Mouse (Mus musculus) heart, postnatal 0 days (tissue): ENCODE data around the gene Zfp74. TPM values are rescaled to one million over a fixed set of nuclear protein-coding genes. Genes with fewer than 3 reads are reported as not detected.
A peak's percentile ranks its signal among the peaks of the same experiment; 100 is the strongest.

Source experiments
- ATAC-seq: fragments of 200-750 bp; cut with Nextera tagmentation; 2 replicates; pipeline ENCODE4 v1.8.0; 2017; ENCODE audit warnings: low read depth, moderate number of reproducible peaks, moderate library complexity; ENCODE audit not compliant: insufficient read depth
- DNase-seq: peaks from one replicate; pipeline ENCODE4 v3.0.0-alpha.2; 2016; ENCODE audit warnings: low spot score
- H3K27ac ChIP-seq: fragments of 300-500 bp; sonication (generic); 2 replicates; pipeline ENCODE4 v1.5.1; 2014; ENCODE audit warnings: low read depth, mild to moderate bottlenecking
- H3K27me3 ChIP-seq: fragments of 300-500 bp; sonication (generic); 2 replicates; pipeline ENCODE4 v1.6.1; 2014; ENCODE audit warnings: low read length, mixed read lengths; ENCODE audit not compliant: control insufficient read depth, insufficient read depth
- H3K36me3 ChIP-seq: fragments of 300-500 bp; sonication (generic); replicated peaks from 2 replicates; pipeline ENCODE4 v1.6.1; 2014; ENCODE audit warnings: low read length, mixed read lengths; ENCODE audit not compliant: control insufficient read depth, insufficient read depth
- H3K4me1 ChIP-seq: fragments of 300-500 bp; sonication (generic); 2 replicates; pipeline ENCODE4 v1.6.1; 2014; ENCODE audit warnings: antibody characterized with exemption; ENCODE audit not compliant: control insufficient read depth, insufficient read depth
- H3K4me2 ChIP-seq: fragments of 300-500 bp; sonication (generic); 2 replicates; pipeline ENCODE4 v1.6.1; 2014; ENCODE audit warnings: low read depth, mild to moderate bottlenecking, low read length, moderate library complexity
- H3K4me3 ChIP-seq: fragments of 300-500 bp; sonication (generic); 2 replicates; pipeline ENCODE4 v1.5.1; 2014; ENCODE audit warnings: low read depth, low read length
- H3K9ac ChIP-seq: fragments of 300-500 bp; sonication (generic); replicated peaks from 2 replicates; pipeline ENCODE4 v1.6.1; 2014; ENCODE audit warnings: low read depth, low read length, mixed read lengths
- H3K9me3 ChIP-seq: fragments of 300-500 bp; sonication (generic); replicated peaks from 2 replicates; pipeline ENCODE4 v1.6.1; 2016; ENCODE audit warnings: low read length; ENCODE audit not compliant: control insufficient read depth
- CTCF ChIP-seq: IDR thresholded peaks from 2 replicates; pipeline ENCODE4 v1.5.1; 2016; ENCODE audit warnings: antibody characterized with exemption, control low read depth, low read depth
- EP300 ChIP-seq: IDR thresholded peaks from 2 replicates; pipeline ENCODE4 v1.6.1; 2016; ENCODE audit warnings: antibody characterized with exemption, low read depth
- WGBS: fragments of 180-500 bp; shearing (Covaris S2); extraction: QIAGEN DNeasy Blood & Tissue Kit; methylation state at CpG from one replicate; pipeline ENCODE4 v1.1.7; 2014; 5-methylcytosine and 5-hydroxymethylcytosine counted together
- polyA plus RNA-seq: library from polyadenylated mRNA; unstranded; fragments of >200 nt; fragmentation: Nextera tagmentation; extraction: Ambion mirVana; gene quantifications from 2 replicates; pipeline ENCODE4 v1.2.1, GENCODE M21; 2015
- total RNA-seq: library from RNA; depleted of rRNA; stranded (reverse); fragments of >200 nt; gene quantifications from 2 replicates; pipeline ENCODE4 v1.2.3, GENCODE M21; 2014; ENCODE audit warnings: low replicate concordance

Gene Zfp74
- total and polyA plus RNA-seq, 2 experiments from 2014 or later = 3.2 to 5.4 TPM

GRCm38 (mm10) chr7:29989031-29989430 lies 35.1 kb upstream of the Zfp74 start:
- Histone ChIP-seq H3K9ac (no peak overlapping the region), H3K4me2 (no peak overlapping the region), H3K4me1 (0 out of 2 replicates have a peak, but pooled peaks cover 4% of the 10 kb centered on the region), H3K9me3 (no peaks in the 10 kb centered on the region), H3K27me3 (no peaks in the 10 kb centered on the region), H3K36me3 (peaks cover 64% of the 10 kb centered on the region), H3K4me3 (no peak overlapping the region), H3K27ac (no peak overlapping the region)
- TF ChIP-seq CTCF (no peak), EP300 (no peak)
- DNase-seq (no peak), ATAC-seq (no peak)
- WGBS = 76% methylated on average over 11 of the region's 11 CpGs

- no peaks in the 10 kb centered on the region for H3K9me3 ChIP-seq
- peaks cover 56% of the 10 kb centered on the region for H3K36me3 ChIP-seq
- ATAC-seq (no peak), DNase-seq (no peak)
- no peak overlapping the region for H3K27ac ChIP-seq
- H3K4me2 ChIP-seq = no peak overlapping the region
- H3K9ac ChIP-seq = no peak overlapping the region
- H3K4me1 ChIP-seq = peaks cover 4% of the 10 kb centered on the region; the same call in 1 of the 2 replicates
- TF ChIP-seq CTCF (no peak), EP300 (no peak)
- 85% methylated on average over 5 of the region's 5 CpGs for WGBS
- H3K27me3 ChIP-seq = no peaks in the 10 kb centered on the region
- H3K4me3 ChIP-seq = no peak overlapping the region
These were observed 33.7 kb upstream of the Zfp74 start for GRCm38 (mm10) chr7:29987551-29987950.

- peaks cover 48% of the 10 kb centered on the region for H3K36me3 ChIP-seq
- peaks cover 13% of the 10 kb centered on the region for H3K4me1 ChIP-seq
- no peak overlapping the region for H3K27ac ChIP-seq
- no peaks in the 10 kb centered on the region for H3K27me3 ChIP-seq
- 58% methylated on average over 8 of the region's 8 CpGs for WGBS
- peak overlapping the region; percentile 64; the same call in 1 of the 2 replicates for H3K4me2 ChIP-seq
- H3K9ac ChIP-seq = no peak overlapping the region
- H3K4me3 ChIP-seq = no peak overlapping the region
- no peak for TF ChIP-seq EP300
- TF ChIP-seq CTCF = no peak
- H3K9me3 ChIP-seq = no peaks in the 10 kb centered on the region
- DNase-seq (no peak), ATAC-seq (no peak)
These were observed 32.2 kb upstream of the Zfp74 start for GRCm38 (mm10) chr7:29986101-29986500.

GRCm38 (mm10) chr7:29983690-29984380 lies 29.9 kb upstream of the Zfp74 start, which contains the start of gene Zfp568:
Gene Zfp568 (plus strand): TSS chr7:29983955.
- under 1% methylated on average over 62 of the region's 62 CpGs for WGBS
- peak within 1 kb of the TSS; percentile 64 for H3K4me2 ChIP-seq
- peak within 1 kb of the TSS; percentile 99 for H3K27ac ChIP-seq
- ATAC-seq = peak; percentile 93
- H3K27me3 ChIP-seq = no peaks in the 10 kb centered on the region
- peak; percentile 96 for DNase-seq
- peak within 1 kb of the TSS; percentile 91 for H3K9ac ChIP-seq
- H3K4me1 ChIP-seq = peaks cover 21% of the 10 kb centered on the region
- H3K36me3 ChIP-seq = peaks cover 29% of the 10 kb centered on the region
- H3K9me3 ChIP-seq = 0 out of 2 replicates have a peak, but pooled peaks cover 3% of the 10 kb centered on the region
- peak within 1 kb of the TSS; percentile 90 for H3K4me3 ChIP-seq
- TF ChIP-seq EP300 (peak; percentile 79; the same call in 1 of the 2 replicates), CTCF (peak; percentile 65)

DNA sequence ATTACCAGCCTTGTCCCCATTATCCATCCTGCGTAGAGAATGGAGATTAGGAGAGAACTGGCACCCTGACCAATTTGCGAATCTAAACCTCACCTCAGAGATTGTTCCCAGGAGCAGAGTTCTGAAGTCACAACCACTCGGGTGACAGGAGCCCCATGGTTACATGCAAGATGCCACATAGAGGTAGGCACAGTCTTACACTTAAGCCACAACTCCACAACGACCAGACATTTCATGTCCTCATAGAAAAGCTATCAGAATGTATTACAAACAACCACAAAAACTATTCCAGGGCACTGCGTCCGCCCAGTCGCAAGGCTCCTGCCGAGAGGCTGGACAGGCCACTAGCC lies 29.4 kb upstream of the Zfp74 start:
- DNase-seq (no peak), ATAC-seq (peak; percentile 10)
- Histone ChIP-seq H3K9ac (peak overlapping the region; percentile 91), H3K4me1 (peaks cover 21% of the 10 kb centered on the region), H3K4me3 (peak overlapping the region; percentile 90), H3K27ac (peak overlapping the region; percentile 99), H3K4me2 (peak overlapping the region; percentile 64), H3K9me3 (0 out of 2 replicates have a peak, but pooled peaks cover 3% of the 10 kb centered on the region), H3K36me3 (peaks cover 26% of the 10 kb centered on the region), H3K27me3 (no peaks in the 10 kb centered on the region)
- no peak for TF ChIP-seq EP300
- no peak for TF ChIP-seq CTCF
- under 1% methylated on average over 8 of the region's 8 CpGs for WGBS

GRCm38 (mm10) chr7:29982931-29983330 lies 29.0 kb upstream of the Zfp74 start:
- Histone ChIP-seq H3K27me3 (no peaks in the 10 kb centered on the region), H3K4me1 (peaks cover 21% of the 10 kb centered on the region), H3K4me3 (peak overlapping the region; percentile 90), H3K9ac (peak overlapping the region; percentile 91), H3K27ac (peak overlapping the region; percentile 99), H3K9me3 (0 out of 2 replicates have a peak, but pooled peaks cover 3% of the 10 kb centered on the region), H3K36me3 (peaks cover 22% of the 10 kb centered on the region), H3K4me2 (peak overlapping the region; percentile 64)
- no peak for ATAC-seq
- 13% methylated on average over 6 of the region's 6 CpGs for WGBS
- TF ChIP-seq EP300 (no peak), CTCF (no peak)
- no peak for DNase-seq
